Mouse (Mus musculus) CH12.LX (cell line): ENCODE results near the gene Fnbp1. TPM values are rescaled to one million over a fixed set of nuclear protein-coding genes. Genes with fewer than 3 reads are reported as not detected.
A peak's percentile ranks its signal among the peaks of the same experiment; 100 is the strongest.

ENCODE experiments used
- DNase-seq: peaks from one replicate; pipeline ENCODE4 v3.0.0-alpha.2; 2013; ENCODE audit errors: extremely low read depth
- H3K27ac ChIP-seq: 2 replicates; pipeline ENCODE4 v1.5.1; 2012; ENCODE audit warnings: low read depth, mild to moderate bottlenecking, control low read depth, moderate library complexity; ENCODE audit not compliant: insufficient read depth
- H3K27me3 ChIP-seq: replicated peaks from 2 replicates; pipeline ENCODE3; 2012; ENCODE audit warnings: inconsistent platforms
- H3K36me3 ChIP-seq, 2 experiments: replicated peaks in 1 of 2; 2 replicates each; pipeline versions ENCODE3 to v1.6.1; 2012; ENCODE audit warnings: inconsistent platforms in 1 of 2, low read length in 1 of 2, mild to moderate bottlenecking in 1 of 2, mixed read lengths in 1 of 2, moderate library complexity in 1 of 2; ENCODE audit not compliant: control insufficient read depth in 1 of 2, insufficient read depth in 1 of 2
- H3K4me1 ChIP-seq, 2 experiments: 2 replicates each; pipeline ENCODE4 v1.6.1; 2012; ENCODE audit warnings: inconsistent platforms in 1 of 2, moderate library complexity in 1 of 2; ENCODE audit not compliant: insufficient read depth in 2 of 2, control insufficient read depth in 1 of 2
- H3K4me2 ChIP-seq: 2 replicates; pipeline ENCODE4 v1.6.1; 2012; ENCODE audit warnings: low read depth, mild to moderate bottlenecking, control low read depth; ENCODE audit not compliant: poor library complexity, insufficient read depth, severe bottlenecking
- H3K4me3 ChIP-seq, 3 experiments: fragments of 150-350 bp in 1 of 3; sonication (generic) in 1 of 3; replicated peaks in 1 of 3; 2 replicates each; pipeline versions ENCODE3 to v1.5.1; 2011 to 2012; ENCODE audit warnings: low read depth in 2 of 3, low read length in 2 of 3, mild to moderate bottlenecking in 2 of 3, moderate library complexity in 2 of 3, control low read depth in 1 of 3, improper control_type of control experiment in 1 of 3, inconsistent platforms in 1 of 3, mixed read lengths in 1 of 3; ENCODE audit not compliant: poor library complexity in 1 of 3
- H3K79me2 ChIP-seq: replicated peaks from 2 replicates; pipeline ENCODE4 v1.6.1; 2012; ENCODE audit warnings: mild to moderate bottlenecking, moderate library complexity; ENCODE audit not compliant: control insufficient read depth, poor library complexity, insufficient read depth, severe bottlenecking; ENCODE audit errors: extremely low read depth
- H3K9ac ChIP-seq: 2 replicates; pipeline ENCODE4 v1.6.1; 2012; ENCODE audit warnings: low read depth, mild to moderate bottlenecking, control low read depth, moderate library complexity; ENCODE audit not compliant: insufficient read depth
- H3K9me3 ChIP-seq: replicated peaks from 2 replicates; pipeline ENCODE3; 2012; ENCODE audit warnings: low read length, inconsistent platforms, mixed read lengths
- BHLHE40 ChIP-seq: IDR thresholded peaks from 2 replicates; pipeline ENCODE4 v1.6.1; 2011; ENCODE audit warnings: mild to moderate bottlenecking, low read depth, low read length, improper control_type of control experiment
- CHD1 ChIP-seq: IDR thresholded peaks from 2 replicates; pipeline ENCODE4 v1.6.1; 2012; ENCODE audit warnings: low read depth, low read length, improper control_type of control experiment, inconsistent platforms
- CHD2 ChIP-seq: IDR thresholded peaks from 2 replicates; pipeline ENCODE4 v1.6.1; 2011; ENCODE audit warnings: low read length, improper control_type of control experiment
- CTCF ChIP-seq, 2 experiments: IDR thresholded peaks in 1 of 2; conservative IDR thresholded peaks in 1 of 2; 2 replicates each; pipeline ENCODE4 v1.5.1; 2011 to 2012; ENCODE audit warnings: low read depth in 2 of 2, low read length in 2 of 2, improper control_type of control experiment in 1 of 2, inconsistent platforms in 1 of 2, mild to moderate bottlenecking in 1 of 2, moderate library complexity in 1 of 2
- E2F4 ChIP-seq: IDR thresholded peaks from 2 replicates; pipeline ENCODE4 v1.6.1; 2011; ENCODE audit warnings: low read depth, low read length, improper control_type of control experiment; ENCODE audit not compliant: insufficient replicate concordance
- ELF1 ChIP-seq: IDR thresholded peaks from 2 replicates; pipeline ENCODE4 v1.6.1; 2014; ENCODE audit warnings: low read depth, mild to moderate bottlenecking, inconsistent platforms, low read length, improper control_type of control experiment
- EP300 ChIP-seq: IDR thresholded peaks from 2 replicates; pipeline ENCODE4 v1.6.1; 2011; ENCODE audit warnings: low read length, improper control_type of control experiment
- ETS1 ChIP-seq: conservative IDR thresholded peaks from 2 replicates; pipeline ENCODE4 v1.6.1; 2012; ENCODE audit warnings: low read depth, mild to moderate bottlenecking, inconsistent platforms, low read length, improper control_type of control experiment, moderate library complexity
- GABPA ChIP-seq: IDR thresholded peaks from 2 replicates; pipeline ENCODE4 v1.6.1; 2012; ENCODE audit warnings: low read depth, low read length, improper control_type of control experiment, inconsistent platforms; ENCODE audit not compliant: insufficient replicate concordance
- HCFC1 ChIP-seq: IDR thresholded peaks from 2 replicates; pipeline ENCODE4 v1.6.1; 2012; ENCODE audit warnings: low read depth, mild to moderate bottlenecking, inconsistent platforms, low read length, improper control_type of control experiment
- JUN ChIP-seq: IDR thresholded peaks from 2 replicates; pipeline ENCODE4 v1.6.1; 2011; ENCODE audit warnings: low read depth, mild to moderate bottlenecking, low read length, improper control_type of control experiment, moderate library complexity; ENCODE audit not compliant: insufficient read depth
- JUND ChIP-seq: conservative IDR thresholded peaks from 2 replicates; pipeline ENCODE4 v1.6.1; 2011; ENCODE audit warnings: low read depth, low read length, improper control_type of control experiment
- KAT2A ChIP-seq: IDR thresholded peaks from 2 replicates; pipeline ENCODE4 v1.6.1; 2012; ENCODE audit warnings: low read length, improper control_type of control experiment, inconsistent platforms; ENCODE audit not compliant: insufficient replicate concordance
- MAZ ChIP-seq: IDR thresholded peaks from 2 replicates; pipeline ENCODE4 v1.6.1; 2012; ENCODE audit warnings: low read depth, mild to moderate bottlenecking, inconsistent platforms, low read length, improper control_type of control experiment, moderate library complexity
- MEF2A ChIP-seq: IDR thresholded peaks from 2 replicates; pipeline ENCODE4 v1.6.1; 2014; ENCODE audit warnings: low read depth, mild to moderate bottlenecking, inconsistent platforms, low read length, improper control_type of control experiment, borderline replicate concordance
- MYC ChIP-seq: IDR thresholded peaks from 2 replicates; pipeline ENCODE4 v1.6.1; 2011; ENCODE audit warnings: low read depth, mild to moderate bottlenecking, improper control_type of control experiment, low read length
- NELFE ChIP-seq: IDR thresholded peaks from 2 replicates; pipeline ENCODE4 v1.6.1; 2011; ENCODE audit warnings: low read depth, low read length, improper control_type of control experiment
- NRF1 ChIP-seq: IDR thresholded peaks from 2 replicates; pipeline ENCODE4 v1.6.1; 2014; ENCODE audit warnings: low read depth, mild to moderate bottlenecking, inconsistent platforms, low read length, improper control_type of control experiment, moderate library complexity
- PAX5 ChIP-seq: IDR thresholded peaks from 2 replicates; pipeline ENCODE4 v1.6.1; 2012; ENCODE audit warnings: low read length, inconsistent platforms, mixed read lengths
- POLR2A ChIP-seq: IDR thresholded peaks from 2 replicates; pipeline ENCODE4 v1.6.1; 2011; ENCODE audit warnings: low read depth, mild to moderate bottlenecking, improper control_type of control experiment, low read length
- POLR2AphosphoS2 ChIP-seq: IDR thresholded peaks from 2 replicates; pipeline ENCODE4 v1.6.1; 2011; ENCODE audit warnings: low read depth, low read length, improper control_type of control experiment
- RAD21 ChIP-seq: IDR thresholded peaks from 2 replicates; pipeline ENCODE4 v1.6.1; 2011; ENCODE audit warnings: low read depth, mild to moderate bottlenecking, low read length, improper control_type of control experiment, moderate library complexity
- RCOR1 ChIP-seq: conservative IDR thresholded peaks from 2 replicates; pipeline ENCODE4 v1.6.1; 2012; ENCODE audit warnings: low read depth, mild to moderate bottlenecking, inconsistent platforms, low read length, improper control_type of control experiment
- SIN3A ChIP-seq: IDR thresholded peaks from 2 replicates; pipeline ENCODE4 v1.6.1; 2012; ENCODE audit warnings: low read length, improper control_type of control experiment, inconsistent platforms
- SMC3 ChIP-seq: IDR thresholded peaks from 2 replicates; pipeline ENCODE4 v1.6.1; 2011; ENCODE audit warnings: low read depth, low read length, improper control_type of control experiment
- TBP ChIP-seq: conservative IDR thresholded peaks from 2 replicates; pipeline ENCODE4 v1.6.1; 2011; ENCODE audit warnings: low read depth, low read length, improper control_type of control experiment
- TCF12 ChIP-seq: IDR thresholded peaks from 2 replicates; pipeline ENCODE4 v1.6.1; 2014; ENCODE audit warnings: low read depth, mild to moderate bottlenecking, inconsistent platforms, low read length, improper control_type of control experiment
- UBTF ChIP-seq: IDR thresholded peaks from 2 replicates; pipeline ENCODE4 v1.6.1; 2012; ENCODE audit warnings: low read depth, mild to moderate bottlenecking, inconsistent platforms, low read length, improper control_type of control experiment, moderate library complexity
- USF2 ChIP-seq: conservative IDR thresholded peaks from 2 replicates; pipeline ENCODE4 v1.6.1; 2011; ENCODE audit warnings: low read depth, low read length, improper control_type of control experiment
- ZKSCAN1 ChIP-seq: IDR thresholded peaks from 2 replicates; pipeline ENCODE4 v1.6.1; 2012; ENCODE audit warnings: low read depth, inconsistent platforms, low read length, improper control_type of control experiment, borderline replicate concordance
- ZMIZ1 ChIP-seq: IDR thresholded peaks from 2 replicates; pipeline ENCODE4 v1.6.1; 2012; ENCODE audit warnings: low read depth, mild to moderate bottlenecking, inconsistent platforms, low read length, improper control_type of control experiment
- dilution Hi-C: fragments of 300-500 bp; cut with MboI; formaldehyde crosslinking; loops from 2 replicates; pipeline ENCODE4 v1.14.3; 2020; ENCODE audit warnings: low sequenced_read_pairs; ENCODE audit not compliant: extremely low pct_unique_long_range_greater_than_20kb, extremely low pct_ligation_motif_present
- in situ Hi-C: fragments of 300-500 bp; cut with MboI; formaldehyde crosslinking; loops from 3 replicates; pipeline ENCODE4 v1.14.3; 2019; ENCODE audit warnings: low sequenced_read_pairs, low pct_ligation_motif_present, low pct_unique_long_range_greater_than_20kb, mixed read lengths
- polyA plus RNA-seq: library from polyadenylated mRNA; unstranded; fragments of >175 nt; gene quantifications from 2 replicates; pipeline ENCODE4 v1.2.1, GENCODE M21; 2012; ENCODE audit warnings: low read depth; ENCODE audit not compliant: insufficient read length
- total RNA-seq, 2 experiments: library from RNA; depleted of rRNA; stranded (reverse); fragments of 300-350 nt in 1 of 2; fragments of >200 nt in 1 of 2; gene quantifications; 2 replicates each; pipeline ENCODE4 v1.2.3; 2012 to 2014

Fnbp1 gene
- total and polyA plus RNA-seq, 3 experiments, result 29.6 to 133 (median 50.5) TPM

DNA sequence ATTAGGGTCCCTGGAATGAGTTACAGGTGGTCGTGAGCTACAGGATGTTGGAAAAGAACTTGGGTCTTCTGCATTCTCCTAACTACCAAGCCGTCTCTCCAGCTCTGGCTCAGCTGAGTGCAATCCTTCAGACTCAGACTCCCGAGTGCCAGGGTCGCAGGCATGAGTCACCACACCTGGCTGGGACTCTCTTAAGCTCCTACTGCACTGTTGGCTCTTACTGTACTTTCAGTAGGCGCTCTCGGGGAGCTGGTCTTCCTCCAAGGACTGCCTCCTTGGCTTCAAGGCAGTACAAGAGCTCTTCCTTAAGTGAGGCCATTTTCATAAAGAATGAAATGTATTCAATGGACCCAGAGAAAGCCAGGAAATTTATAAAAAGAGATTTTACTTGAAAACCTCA, 100.4 kb downstream of the Fnbp1 start:
- no peaks in the 10 kb centered on the region for H3K27me3 ChIP-seq
- H3K4me3 ChIP-seq, result no peak overlapping the region
- DNase-seq, result no peak
- peak overlapping the region; percentile 94 for H3K27ac ChIP-seq
- H3K4me2 ChIP-seq, result no peak overlapping the region
- in situ Hi-C loops, result no loop called here
- H3K9ac ChIP-seq, result no peak overlapping the region
- dilution Hi-C loops, result no loop called here
- peaks cover 55 to 83% of the 10 kb centered on the region in 2 experiments for H3K36me3 ChIP-seq
- H3K9me3 ChIP-seq, result peaks cover 5% of the 10 kb centered on the region
- no peaks in the 10 kb centered on the region for H3K79me2 ChIP-seq
- H3K4me1 ChIP-seq, result peaks cover 25 to 65% of the 10 kb centered on the region in 2 experiments
- TF ChIP-seq E2F4 (no peak), RAD21 (no peak), CHD1 (no peak), HCFC1 (no peak), NELFE (no peak), ZKSCAN1 (no peak), GABPA (no peak), POLR2A (no peak)

DNA sequence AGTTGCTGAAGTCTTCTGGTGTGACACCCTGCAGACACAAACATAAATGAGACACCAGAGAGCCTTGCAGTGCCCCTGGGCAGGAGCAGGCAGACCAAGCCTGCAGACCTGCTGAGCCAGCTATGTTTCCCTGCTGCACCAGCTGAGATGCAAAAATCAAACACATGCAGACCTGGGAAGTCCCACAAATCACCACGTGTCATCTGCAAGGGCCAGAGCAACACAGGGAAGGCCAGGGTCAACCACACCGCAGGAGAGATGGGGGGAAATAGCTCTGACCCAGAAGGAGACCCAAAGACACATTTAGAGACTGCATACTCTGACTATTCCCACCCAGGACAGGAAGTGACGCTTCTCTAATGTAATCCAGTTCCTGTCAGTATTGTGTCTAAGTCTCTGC, 101.3 kb downstream of the Fnbp1 start:
- H3K4me1 ChIP-seq, result peaks cover 29 to 72% of the 10 kb centered on the region in 2 experiments
- H3K27me3 ChIP-seq, result no peaks in the 10 kb centered on the region
- H3K27ac ChIP-seq, result peak overlapping the region; percentile 94
- no peaks in the 10 kb centered on the region for H3K79me2 ChIP-seq
- peaks cover 57 to 84% of the 10 kb centered on the region in 2 experiments for H3K36me3 ChIP-seq
- H3K4me3 ChIP-seq, result peak overlapping the region in 1 of 3 experiments; percentile 32
- in situ Hi-C loops (no loop called here), dilution Hi-C loops (no loop called here)
- DNase-seq, result peak; percentile 62
- peaks cover 5% of the 10 kb centered on the region for H3K9me3 ChIP-seq
- no peak overlapping the region for H3K4me2 ChIP-seq
- no peak overlapping the region for H3K9ac ChIP-seq
- peak; percentile 40; the same call in 1 of the 2 replicates for TF ChIP-seq HCFC1
- TF ChIP-seq ZKSCAN1, result no peak
- no peak; the same call in 1 of the 2 replicates for TF ChIP-seq RAD21
- no peak for TF ChIP-seq CTCF (conservative IDR thresholded peaks at IDR 0.05 in 1 of 2, IDR thresholded peaks at IDR 0.05 in 1 of 2; ENCODE audit: low read depth in 2 of 2, low read length in 2 of 2)
- no peak for TF ChIP-seq RCOR1
- 0 out of 2 replicates have a peak, but pooled peaks have one; percentile 41 for TF ChIP-seq KAT2A
- no peak for TF ChIP-seq JUND
- TF ChIP-seq NRF1, result peak; percentile 29; the same call in 1 of the 2 replicates
- peak; percentile 39; the same call in 1 of the 2 replicates for TF ChIP-seq CHD1
- 0 out of 2 replicates have a peak, but pooled peaks have one; percentile 57 for TF ChIP-seq POLR2AphosphoS2
- no peak for TF ChIP-seq PAX5
- peak; percentile 48; the same call in 1 of the 2 replicates for TF ChIP-seq POLR2A
- peak; percentile 94 for TF ChIP-seq MYC
- TF ChIP-seq ELF1, result peak; percentile 23; the same call in 1 of the 2 replicates
- no peak for TF ChIP-seq SMC3
- 0 out of 2 replicates have a peak, but pooled peaks have one; percentile 4 for TF ChIP-seq USF2
- TF ChIP-seq UBTF, result no peak
- peak; percentile 67; the same call in 1 of the 2 replicates for TF ChIP-seq TCF12
- peak; percentile 96 for TF ChIP-seq ETS1
- peak; percentile 71 for TF ChIP-seq EP300
- peak; percentile 86 for TF ChIP-seq SIN3A
- TF ChIP-seq ZMIZ1, result 0 out of 2 replicates have a peak, but pooled peaks have one; percentile 24
- TF ChIP-seq JUN, result peak; percentile 13; the same call in 1 of the 2 replicates
- no peak; the same call in 1 of the 2 replicates for TF ChIP-seq MAZ
- no peak for TF ChIP-seq E2F4
- peak; percentile 90 for TF ChIP-seq BHLHE40
- TF ChIP-seq MEF2A, result peak; percentile 85
- 0 out of 2 replicates have a peak, but pooled peaks have one; percentile 23 for TF ChIP-seq TBP
- no peak for TF ChIP-seq GABPA
- TF ChIP-seq CHD2, result peak; percentile 63; the same call in 1 of the 2 replicates
